Mouse (Mus musculus) lung, adult 2 months (tissue): Measurements from ENCODE around the gene Emd.
A peak's percentile ranks its signal among the peaks of the same experiment; 100 is the strongest.

Source experiments
- CTCF ChIP-seq: fragments of 200-500 bp; IDR thresholded peaks from 2 replicates; pipeline ENCODE4 v1.5.1; 2011; ENCODE audit warnings: mild to moderate bottlenecking, low read length, control low read depth; ENCODE audit not compliant: insufficient read depth
- POLR2A ChIP-seq: fragments of 200-500 bp; IDR thresholded peaks from 2 replicates; pipeline ENCODE4 v1.6.1; 2011; ENCODE audit warnings: low read depth, mild to moderate bottlenecking, control low read depth, low read length, borderline replicate concordance; ENCODE audit errors: extremely low read depth

- TF ChIP-seq POLR2A, result peak; percentile 95; the same call in 1 of the 2 replicates
- no peak for TF ChIP-seq CTCF
Observed at GRCm38 (mm10) chrX:74282395-74283091, 28.1 kb downstream of the Emd start.
